Mouse (Mus musculus) cerebellum, adult 2 months (tissue): ENCODE data around the gene Gpx1.

ENCODE experiments used
- CTCF ChIP-seq: fragments of 200-500 bp; IDR thresholded peaks from 2 replicates; pipeline ENCODE4 v1.5.1; 2011; ENCODE audit warnings: low read depth, mild to moderate bottlenecking, control low read depth, low read length, moderate library complexity, borderline replicate concordance; ENCODE audit not compliant: insufficient read depth
- POLR2A ChIP-seq: fragments of 200-500 bp; IDR thresholded peaks from 2 replicates; pipeline ENCODE4 v1.6.1; 2011; ENCODE audit warnings: low read length, control low read depth, borderline replicate concordance; ENCODE audit not compliant: insufficient read depth

- TF ChIP-seq CTCF, result no peak
- no peak for TF ChIP-seq POLR2A
Observed at GRCm38 (mm10) chr9:108341139-108341475, 2.4 kb downstream of the Gpx1 start.
